Mouse (Mus musculus): ENCODE results near the gene Git1. TPM values are rescaled to one million over a fixed set of nuclear protein-coding genes. Genes with fewer than 3 reads are reported as not detected.

Git1 gene
- polyA plus RNA-seq, 1 experiment from 2014 or later, result 18.1 TPM

DNA sequence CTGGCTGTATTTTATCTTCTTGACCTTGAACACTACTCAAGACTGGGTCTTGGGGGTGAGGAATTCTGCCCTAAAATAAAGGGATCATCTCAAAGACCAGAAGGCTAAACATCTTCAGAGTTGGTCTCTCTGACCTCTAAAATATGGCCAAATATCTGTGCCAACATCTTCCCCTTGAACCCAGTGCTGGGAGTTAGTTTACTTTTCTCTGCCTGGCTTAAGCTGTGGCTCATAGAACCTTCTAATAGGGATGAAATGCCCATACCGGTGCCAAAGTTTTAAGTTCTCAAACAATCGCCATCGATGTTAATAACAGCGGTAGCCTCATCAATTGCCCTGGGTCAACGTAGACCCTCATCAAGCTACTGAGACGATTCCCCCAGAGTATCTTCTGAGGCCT lies 31.5 kb upstream of the Git1 start:
- Histone ChIP-seq H3K9me3 (ENCODE audit: control insufficient read depth, low read length) (no peaks in the 10 kb centered on the region), H3K4me2 (replicated peaks; ENCODE audit: low read depth, low read length) (peak overlapping the region; percentile 96), H3K27ac (ENCODE audit: low read depth, low read length) (no peak overlapping the region), H3K36me3 (ENCODE audit: control insufficient read depth, insufficient read depth, low read length) (no peaks in the 10 kb centered on the region), H3K27me3 (ENCODE audit: control insufficient read depth, insufficient read depth, low read length) (peaks cover 35% of the 10 kb centered on the region), H3K4me3 (ENCODE audit: low read length) (peak overlapping the region; percentile 46), H3K4me1 (ENCODE audit: control insufficient read depth, insufficient read depth, low read length) (peaks cover 11% of the 10 kb centered on the region; the same call in 1 of the 2 replicates), H3K9ac (ENCODE audit: low read depth, low read length) (peak overlapping the region; percentile 54)
- 6% methylated on average over 6 of the region's 6 CpGs for WGBS
- ATAC-seq (ENCODE audit: low FRiP score, low TSS enrichment), result no peak

- Histone ChIP-seq H3K27ac (ENCODE audit: low read depth, low read length) (no peak within 1 kb of the TSS), H3K4me2 (replicated peaks; ENCODE audit: low read depth, low read length) (peak within 1 kb of the TSS; percentile 96), H3K27me3 (ENCODE audit: control insufficient read depth, insufficient read depth, low read length) (peaks cover 42% of the 10 kb centered on the region), H3K36me3 (ENCODE audit: control insufficient read depth, insufficient read depth, low read length) (no peaks in the 10 kb centered on the region), H3K9ac (ENCODE audit: low read depth, low read length) (peak within 1 kb of the TSS; percentile 54), H3K9me3 (ENCODE audit: control insufficient read depth, low read length) (no peaks in the 10 kb centered on the region), H3K4me1 (ENCODE audit: control insufficient read depth, insufficient read depth, low read length) (peaks cover 13% of the 10 kb centered on the region), H3K4me3 (ENCODE audit: low read length) (peak within 1 kb of the TSS; percentile 46)
- peak; percentile 88 for ATAC-seq (ENCODE audit: low FRiP score, low TSS enrichment)
- WGBS, result under 1% methylated on average over 59 of the region's 73 CpGs
These were observed 30.9 kb upstream of the Git1 start, which contains the start of gene Coro6 for GRCm38 (mm10) chr11:77462283-77463100. Coro6 (plus strand) TSS chr11:77462411.

- no peak overlapping the region for H3K9ac ChIP-seq (ENCODE audit: low read depth, low read length)
- WGBS, result 36% methylated on average over 8 of the region's 8 CpGs
- peaks cover 17% of the 10 kb centered on the region for H3K4me1 ChIP-seq (ENCODE audit: control insufficient read depth, insufficient read depth, low read length)
- no peaks in the 10 kb centered on the region for H3K9me3 ChIP-seq (ENCODE audit: control insufficient read depth, low read length)
- H3K27me3 ChIP-seq (ENCODE audit: control insufficient read depth, insufficient read depth, low read length), result peaks cover 48% of the 10 kb centered on the region
- no peak for ATAC-seq (ENCODE audit: low FRiP score, low TSS enrichment)
- no peak overlapping the region for H3K27ac ChIP-seq (ENCODE audit: low read depth, low read length)
- H3K4me3 ChIP-seq (ENCODE audit: low read length), result peak overlapping the region; percentile 46; the same call in 1 of the 2 replicates
- no peaks in the 10 kb centered on the region for H3K36me3 ChIP-seq (ENCODE audit: control insufficient read depth, insufficient read depth, low read length)
- peak overlapping the region; percentile 96 for H3K4me2 ChIP-seq (replicated peaks; ENCODE audit: low read depth, low read length)
These were observed 30.3 kb upstream of the Git1 start for GRCm38 (mm10) chr11:77463101-77463445.

- peaks cover 50% of the 10 kb centered on the region for H3K27me3 ChIP-seq (ENCODE audit: control insufficient read depth, insufficient read depth, low read length)
- H3K4me2 ChIP-seq (replicated peaks; ENCODE audit: low read depth, low read length), result no peak overlapping the region
- peaks cover 17% of the 10 kb centered on the region for H3K4me1 ChIP-seq (ENCODE audit: control insufficient read depth, insufficient read depth, low read length)
- ATAC-seq (ENCODE audit: low FRiP score, low TSS enrichment), result no peak
- H3K4me3 ChIP-seq (ENCODE audit: low read length), result no peak overlapping the region
- H3K27ac ChIP-seq (ENCODE audit: low read depth, low read length), result no peak overlapping the region
- WGBS, result 72% methylated on average over 10 of the region's 10 CpGs
- no peaks in the 10 kb centered on the region for H3K36me3 ChIP-seq (ENCODE audit: control insufficient read depth, insufficient read depth, low read length)
- H3K9ac ChIP-seq (ENCODE audit: low read depth, low read length), result no peak overlapping the region
- H3K9me3 ChIP-seq (ENCODE audit: control insufficient read depth, low read length), result no peaks in the 10 kb centered on the region
These were observed 29.6 kb upstream of the Git1 start for GRCm38 (mm10) chr11:77463786-77464185.

GRCm38 (mm10) chr11:77464684-77465083 lies 28.7 kb upstream of the Git1 start:
- Histone ChIP-seq H3K4me2 (replicated peaks; ENCODE audit: low read depth, low read length) (no peak overlapping the region), H3K9me3 (ENCODE audit: control insufficient read depth, low read length) (no peaks in the 10 kb centered on the region), H3K4me3 (ENCODE audit: low read length) (no peak overlapping the region), H3K9ac (ENCODE audit: low read depth, low read length) (no peak overlapping the region), H3K36me3 (ENCODE audit: control insufficient read depth, insufficient read depth, low read length) (no peaks in the 10 kb centered on the region), H3K27me3 (ENCODE audit: control insufficient read depth, insufficient read depth, low read length) (peaks cover 50% of the 10 kb centered on the region), H3K27ac (ENCODE audit: low read depth, low read length) (no peak overlapping the region), H3K4me1 (ENCODE audit: control insufficient read depth, insufficient read depth, low read length) (peaks cover 17% of the 10 kb centered on the region)
- WGBS, result 43% methylated on average over 4 of the region's 4 CpGs
- no peak for ATAC-seq (ENCODE audit: low FRiP score, low TSS enrichment)

DNA sequence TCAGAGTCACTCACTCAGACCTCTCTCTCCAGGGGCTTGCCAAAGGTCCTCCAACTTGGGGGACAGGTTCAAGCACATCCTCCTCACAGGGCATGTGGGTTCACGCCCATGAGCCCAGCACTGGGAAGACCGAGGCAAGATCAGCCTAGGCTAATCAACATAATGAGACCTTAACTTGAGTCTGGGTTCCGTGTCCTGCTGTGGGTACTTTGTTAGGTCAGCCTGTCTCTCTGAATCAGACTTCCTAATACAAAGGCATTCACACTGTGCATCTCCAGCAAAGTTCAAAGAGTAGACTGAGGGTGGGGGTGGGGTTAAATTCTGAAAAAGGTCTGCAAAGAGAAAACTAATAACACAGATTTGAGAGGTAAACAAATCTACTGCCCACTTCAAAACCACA lies 28.3 kb upstream of the Git1 start:
- H3K9ac ChIP-seq (ENCODE audit: low read depth, low read length), result no peak overlapping the region
- H3K4me1 ChIP-seq (ENCODE audit: control insufficient read depth, insufficient read depth, low read length), result peaks cover 17% of the 10 kb centered on the region
- peaks cover 50% of the 10 kb centered on the region for H3K27me3 ChIP-seq (ENCODE audit: control insufficient read depth, insufficient read depth, low read length)
- no peak for ATAC-seq (ENCODE audit: low FRiP score, low TSS enrichment)
- H3K9me3 ChIP-seq (ENCODE audit: control insufficient read depth, low read length), result no peaks in the 10 kb centered on the region
- WGBS, result 62% methylated on average over 3 of the region's 3 CpGs
- no peak overlapping the region for H3K27ac ChIP-seq (ENCODE audit: low read depth, low read length)
- H3K4me3 ChIP-seq (ENCODE audit: low read length), result no peak overlapping the region
- no peaks in the 10 kb centered on the region for H3K36me3 ChIP-seq (ENCODE audit: control insufficient read depth, insufficient read depth, low read length)
- no peak overlapping the region for H3K4me2 ChIP-seq (replicated peaks; ENCODE audit: low read depth, low read length)

- Histone ChIP-seq H3K4me2 (replicated peaks; ENCODE audit: low read depth, low read length) (peak overlapping the region; percentile 25; the same call in 1 of the 2 replicates), H3K27me3 (ENCODE audit: control insufficient read depth, insufficient read depth, low read length) (peaks cover 46% of the 10 kb centered on the region), H3K27ac (ENCODE audit: low read depth, low read length) (no peak overlapping the region), H3K36me3 (ENCODE audit: control insufficient read depth, insufficient read depth, low read length) (peaks cover 8% of the 10 kb centered on the region; the same call in 1 of the 2 replicates), H3K9ac (ENCODE audit: low read depth, low read length) (no peak overlapping the region), H3K4me3 (ENCODE audit: low read length) (no peak overlapping the region), H3K9me3 (ENCODE audit: control insufficient read depth, low read length) (no peaks in the 10 kb centered on the region), H3K4me1 (ENCODE audit: control insufficient read depth, insufficient read depth, low read length) (peaks cover 17% of the 10 kb centered on the region)
- ATAC-seq (ENCODE audit: low FRiP score, low TSS enrichment), result no peak
- 31% methylated on average over 9 of the region's 9 CpGs for WGBS
These were observed 26.8 kb upstream of the Git1 start for GRCm38 (mm10) chr11:77466544-77466943.

GRCm38 (mm10) chr11:77467157-77467556 lies 26.2 kb upstream of the Git1 start:
- no peaks in the 10 kb centered on the region for H3K9me3 ChIP-seq (ENCODE audit: control insufficient read depth, low read length)
- no peak overlapping the region for H3K9ac ChIP-seq (ENCODE audit: low read depth, low read length)
- peak overlapping the region; percentile 8; the same call in 1 of the 2 replicates for H3K4me3 ChIP-seq (ENCODE audit: low read length)
- 2% methylated on average over 25 of the region's 25 CpGs for WGBS
- peak overlapping the region; percentile 25; the same call in 1 of the 2 replicates for H3K4me2 ChIP-seq (replicated peaks; ENCODE audit: low read depth, low read length)
- H3K36me3 ChIP-seq (ENCODE audit: control insufficient read depth, insufficient read depth, low read length), result peaks cover 14% of the 10 kb centered on the region
- H3K27ac ChIP-seq (ENCODE audit: low read depth, low read length), result no peak overlapping the region
- H3K27me3 ChIP-seq (ENCODE audit: control insufficient read depth, insufficient read depth, low read length), result peaks cover 42% of the 10 kb centered on the region
- H3K4me1 ChIP-seq (ENCODE audit: control insufficient read depth, insufficient read depth, low read length), result peaks cover 12% of the 10 kb centered on the region
- peak; percentile 28; the same call in 1 of the 2 replicates for ATAC-seq (ENCODE audit: low FRiP score, low TSS enrichment)

DNA sequence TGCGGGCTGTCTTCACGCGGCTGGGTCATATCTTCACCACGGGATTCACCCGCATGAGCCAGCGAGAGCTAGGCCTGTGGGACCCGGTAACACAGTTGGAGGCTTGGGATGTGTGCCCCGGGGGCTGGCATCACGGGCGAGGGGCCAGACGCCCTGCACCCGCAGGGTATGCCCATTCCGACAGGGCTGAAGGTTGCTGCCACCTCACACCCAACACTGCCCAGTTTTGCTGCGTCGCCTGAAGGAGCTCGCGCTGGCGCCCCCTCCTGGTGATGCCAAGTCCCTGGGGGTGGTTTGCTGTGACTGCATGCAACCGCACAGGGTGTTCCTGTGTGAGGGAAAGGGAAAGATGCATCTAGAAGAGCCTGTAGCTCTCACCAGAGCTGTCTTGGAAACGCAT lies 25.6 kb upstream of the Git1 start:
- H3K36me3 ChIP-seq (ENCODE audit: control insufficient read depth, insufficient read depth, low read length), result peaks cover 21% of the 10 kb centered on the region
- peaks cover 7% of the 10 kb centered on the region for H3K4me1 ChIP-seq (ENCODE audit: control insufficient read depth, insufficient read depth, low read length)
- ATAC-seq (ENCODE audit: low FRiP score, low TSS enrichment), result peak; percentile 36; the same call in 1 of the 2 replicates
- H3K27ac ChIP-seq (ENCODE audit: low read depth, low read length), result no peak overlapping the region
- no peaks in the 10 kb centered on the region for H3K9me3 ChIP-seq (ENCODE audit: control insufficient read depth, low read length)
- no peak overlapping the region for H3K9ac ChIP-seq (ENCODE audit: low read depth, low read length)
- H3K4me2 ChIP-seq (replicated peaks; ENCODE audit: low read depth, low read length), result peak overlapping the region; percentile 34
- H3K4me3 ChIP-seq (ENCODE audit: low read length), result no peak overlapping the region; the same call in 1 of the 2 replicates
- WGBS, result 15% methylated on average over 20 of the region's 20 CpGs
- H3K27me3 ChIP-seq (ENCODE audit: control insufficient read depth, insufficient read depth, low read length), result peaks cover 38% of the 10 kb centered on the region

Measured in kidney, embryonic 14.5 days (tissue).